Mouse (Mus musculus) layer of hippocampus, postnatal 10 days (tissue): Measurements from ENCODE around the gene Rps16. TPM values are rescaled to one million over a fixed set of nuclear protein-coding genes. Genes with fewer than 3 reads are reported as not detected.

Experiments used
- DNase-seq, 2 experiments: peaks; one replicate each; pipeline ENCODE4 v3.0.0; 2021; ENCODE audit warnings: low spot score in 2 of 2
- total RNA-seq, 2 experiments: library from RNA; stranded (reverse); gene quantifications; 2 replicates each; pipeline ENCODE4 v1.2.3; 2021

Rps16 gene
- total RNA-seq, 2 experiments from 2014 or later: 563 to 624 TPM

DNA sequence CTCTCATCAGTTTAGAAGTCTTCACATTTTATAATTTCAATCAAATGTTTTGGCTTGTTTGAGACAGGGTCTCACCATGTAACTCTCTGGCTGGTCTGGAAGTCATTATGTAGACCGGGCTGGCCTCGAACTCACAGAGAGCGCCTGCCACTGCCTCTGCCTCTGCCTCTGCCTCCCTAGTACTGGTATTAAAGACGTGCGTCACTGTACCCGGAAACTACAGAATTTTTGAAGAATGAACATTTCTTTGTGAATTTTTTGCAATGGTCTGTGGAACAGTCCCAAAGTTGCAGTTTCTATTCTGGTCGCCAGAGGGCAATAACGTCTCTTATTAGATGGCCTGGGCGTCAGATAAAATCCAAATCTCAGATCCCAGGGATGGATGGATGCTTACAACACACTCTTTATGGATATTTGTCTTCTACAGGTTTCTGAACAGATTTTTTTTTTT, 22.7 kb downstream of the Rps16 start:
- DNase-seq: peak; percentile 80 to 82

DNA sequence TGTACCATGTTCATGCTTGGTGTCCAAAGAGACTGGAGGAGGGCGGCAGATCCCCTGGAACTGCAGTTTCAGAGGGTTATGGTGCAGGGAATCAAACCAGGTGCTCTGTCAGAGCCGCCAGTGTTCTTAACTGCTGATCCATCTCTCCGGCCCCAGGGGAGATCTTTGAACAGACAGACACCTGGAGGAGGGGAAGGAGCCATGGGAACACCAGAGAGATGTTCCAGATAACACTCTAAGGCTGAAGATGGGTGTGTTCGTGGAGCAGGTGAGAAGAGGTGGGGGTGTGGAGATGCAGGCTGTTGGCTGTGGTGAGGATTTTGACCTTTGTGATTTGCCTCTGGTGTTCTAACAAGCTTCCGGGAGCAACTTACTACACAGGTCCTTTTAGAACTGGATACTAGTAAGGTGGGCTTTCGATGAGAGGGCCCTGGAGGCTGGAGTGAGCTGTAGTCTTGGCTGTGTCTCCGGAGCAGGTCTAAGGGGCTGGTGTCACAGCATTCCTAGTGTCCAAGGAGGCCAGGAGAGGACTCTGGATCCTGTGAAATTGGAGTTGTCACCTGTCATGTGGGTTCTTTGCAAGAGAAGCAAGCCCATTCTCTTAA, 23.5 kb downstream of the Rps16 start:
- DNase-seq: no peak

DNA sequence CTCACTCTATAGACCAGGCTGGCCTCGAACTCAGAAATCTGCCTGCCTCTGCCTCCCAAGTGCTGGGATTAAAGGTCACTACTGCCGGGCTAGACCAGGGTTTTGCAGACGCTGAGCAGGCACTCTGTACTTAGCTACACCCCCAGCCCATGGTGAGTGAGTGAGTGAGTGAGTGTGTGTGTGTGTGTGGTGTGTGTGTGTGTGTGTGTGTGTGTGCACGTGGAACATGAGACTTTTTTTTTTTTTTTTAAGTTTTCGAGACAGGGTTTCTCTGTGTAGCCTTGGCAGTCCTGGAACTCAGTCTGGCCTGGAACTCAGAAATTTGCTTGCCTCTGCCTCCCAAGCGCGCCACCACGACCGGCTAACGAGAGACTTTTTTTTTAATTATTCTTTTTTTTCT, 24.2 kb downstream of the Rps16 start:
- no peak for DNase-seq

DNA sequence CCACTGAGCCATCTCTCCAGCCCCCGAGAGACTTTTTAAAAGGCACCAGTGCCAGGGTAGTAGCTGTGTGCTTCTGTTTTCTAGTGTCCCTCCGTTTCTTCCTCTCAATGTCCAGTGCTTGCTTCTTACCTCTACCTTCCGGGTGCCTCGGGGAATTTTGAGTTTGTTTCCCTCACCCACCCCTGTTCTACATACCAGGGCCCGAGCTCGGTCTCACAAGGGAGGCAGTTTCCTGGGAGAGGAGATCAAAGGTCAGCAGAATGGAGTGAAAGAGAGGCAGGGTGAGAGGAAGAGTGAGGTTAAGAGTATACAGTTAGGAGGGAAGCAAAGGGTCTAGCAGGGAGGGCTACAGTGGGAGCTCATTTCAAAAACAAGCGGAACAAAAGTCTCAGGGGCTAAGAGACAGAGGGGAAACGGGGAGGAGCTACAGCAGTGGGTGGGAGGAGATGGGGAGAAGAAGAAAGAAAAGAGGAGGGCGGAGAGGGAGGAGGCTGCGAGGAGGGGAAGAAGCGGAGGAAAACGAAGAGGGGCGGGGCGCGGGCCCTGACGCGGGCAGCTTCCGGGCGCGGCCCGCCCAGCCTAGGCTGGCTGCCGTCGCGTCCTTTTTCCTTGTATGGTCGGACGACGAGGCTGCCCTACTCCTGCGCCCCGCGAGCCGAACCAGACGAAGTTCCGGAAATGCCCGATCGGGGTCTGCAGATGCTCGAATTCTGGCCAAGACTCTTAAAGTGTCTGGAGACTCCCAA, 24.9 kb downstream of the Rps16 start:
- DNase-seq: peak; percentile 71 to 80

DNA sequence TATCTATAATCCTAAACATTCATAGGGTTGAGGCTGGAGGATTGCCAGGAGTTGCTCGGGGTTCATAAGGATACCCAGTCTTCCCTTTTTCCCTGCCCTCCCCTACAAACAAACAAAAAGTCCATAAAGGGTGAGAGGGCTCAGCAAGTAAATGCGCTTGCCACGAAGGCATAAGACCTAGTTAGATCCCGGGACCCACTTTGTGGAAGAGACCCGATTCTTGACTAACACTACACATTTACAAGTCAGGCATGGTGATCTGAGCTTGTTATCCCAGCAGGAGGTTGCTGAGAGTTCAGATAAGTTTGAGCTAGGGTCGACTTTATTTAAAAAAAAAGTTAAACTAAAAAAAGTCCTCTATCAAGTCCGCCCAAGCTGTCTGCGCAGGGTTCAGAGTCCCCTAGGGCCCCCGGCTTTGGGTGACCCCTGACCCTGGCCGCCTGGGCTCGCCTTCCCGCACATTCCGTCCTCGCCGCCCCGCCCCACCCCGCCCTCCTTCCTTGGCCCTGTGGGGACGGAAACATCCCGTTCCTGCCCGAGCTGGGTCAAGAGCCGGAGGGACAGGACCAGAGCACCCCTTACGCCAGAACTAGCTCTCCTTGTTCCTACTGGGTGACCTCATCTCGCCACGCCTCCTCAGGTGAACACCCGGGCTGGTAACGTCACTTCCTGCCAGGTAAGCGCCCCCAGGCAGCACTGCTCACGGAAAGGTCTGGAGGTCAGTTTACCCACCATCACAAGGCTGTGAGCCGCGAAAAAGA, 25.7 kb downstream of the Rps16 start:
- no peak for DNase-seq

DNA sequence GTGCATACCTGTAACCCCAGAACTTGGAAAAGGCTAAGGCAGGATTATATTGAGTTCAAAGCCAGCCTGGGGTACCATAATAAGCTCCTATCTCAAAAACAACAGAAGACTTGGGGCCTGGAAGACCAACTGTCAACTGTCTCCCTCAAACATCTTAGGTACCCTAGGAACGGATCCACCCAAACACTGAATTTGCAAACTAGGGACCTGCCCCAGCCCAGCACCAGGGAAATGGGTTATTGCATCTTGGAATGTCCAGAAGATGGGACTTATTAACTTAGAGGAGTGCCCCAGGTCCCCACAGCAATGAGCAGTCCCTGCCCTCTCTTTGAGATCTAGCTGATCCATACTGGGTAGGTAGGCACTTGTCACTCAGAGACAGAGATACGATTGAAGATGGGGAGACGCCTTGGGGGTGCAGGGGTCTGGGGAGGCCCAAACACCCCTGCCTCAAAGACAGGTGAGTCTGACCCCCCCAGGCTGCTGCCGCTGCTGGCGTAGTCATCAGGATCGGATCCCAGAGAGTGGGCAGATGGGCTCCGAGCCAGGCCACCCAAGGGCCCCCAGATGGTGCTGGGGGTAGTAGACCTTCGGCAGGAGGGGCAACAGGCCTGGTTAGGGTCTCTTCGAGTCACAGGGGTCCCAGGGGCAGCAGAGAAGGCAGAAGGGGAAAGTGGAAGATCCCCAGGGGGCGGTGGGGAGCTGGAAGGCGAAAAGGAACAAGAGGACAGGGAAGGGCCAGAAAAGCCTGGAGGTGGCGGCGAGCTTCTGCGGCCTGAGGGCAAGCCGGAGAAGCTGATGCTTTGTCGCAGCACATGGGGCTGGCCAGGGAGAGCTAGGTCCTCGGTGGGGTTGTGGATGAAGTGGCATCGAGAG, 27.0 kb downstream of the Rps16 start:
- DNase-seq: no peak

DNA sequence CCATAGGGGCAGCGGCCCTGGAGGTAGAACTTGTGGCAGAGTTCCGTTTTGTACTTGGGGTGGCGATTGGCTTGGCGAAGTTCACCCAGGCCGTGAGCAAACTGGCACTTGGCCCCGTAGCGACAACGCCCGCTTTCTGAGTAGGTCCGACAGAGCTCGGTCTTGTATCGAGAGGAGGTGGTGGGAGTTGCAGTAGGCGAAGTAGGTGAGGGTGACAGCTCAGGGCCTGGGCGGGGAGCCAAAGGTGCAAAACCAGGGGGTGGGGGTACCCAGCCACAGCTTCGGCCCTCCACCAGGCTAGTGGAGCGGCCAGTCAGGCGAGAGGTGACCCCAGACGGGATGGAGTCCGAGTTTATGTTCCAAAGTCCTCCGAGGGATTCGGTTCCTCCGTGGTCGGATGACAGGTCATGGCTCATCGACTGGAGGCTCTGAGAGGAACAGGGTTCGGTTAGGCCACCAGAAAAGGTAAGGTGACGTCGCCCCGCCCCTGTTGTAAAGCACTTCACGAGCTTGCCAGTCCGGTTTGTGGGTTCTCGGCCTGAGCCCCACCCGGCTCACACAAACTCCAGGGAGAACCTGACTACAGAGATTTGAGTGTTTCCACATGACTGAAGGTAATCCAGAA, 27.7 kb downstream of the Rps16 start:
- DNase-seq: no peak

DNA sequence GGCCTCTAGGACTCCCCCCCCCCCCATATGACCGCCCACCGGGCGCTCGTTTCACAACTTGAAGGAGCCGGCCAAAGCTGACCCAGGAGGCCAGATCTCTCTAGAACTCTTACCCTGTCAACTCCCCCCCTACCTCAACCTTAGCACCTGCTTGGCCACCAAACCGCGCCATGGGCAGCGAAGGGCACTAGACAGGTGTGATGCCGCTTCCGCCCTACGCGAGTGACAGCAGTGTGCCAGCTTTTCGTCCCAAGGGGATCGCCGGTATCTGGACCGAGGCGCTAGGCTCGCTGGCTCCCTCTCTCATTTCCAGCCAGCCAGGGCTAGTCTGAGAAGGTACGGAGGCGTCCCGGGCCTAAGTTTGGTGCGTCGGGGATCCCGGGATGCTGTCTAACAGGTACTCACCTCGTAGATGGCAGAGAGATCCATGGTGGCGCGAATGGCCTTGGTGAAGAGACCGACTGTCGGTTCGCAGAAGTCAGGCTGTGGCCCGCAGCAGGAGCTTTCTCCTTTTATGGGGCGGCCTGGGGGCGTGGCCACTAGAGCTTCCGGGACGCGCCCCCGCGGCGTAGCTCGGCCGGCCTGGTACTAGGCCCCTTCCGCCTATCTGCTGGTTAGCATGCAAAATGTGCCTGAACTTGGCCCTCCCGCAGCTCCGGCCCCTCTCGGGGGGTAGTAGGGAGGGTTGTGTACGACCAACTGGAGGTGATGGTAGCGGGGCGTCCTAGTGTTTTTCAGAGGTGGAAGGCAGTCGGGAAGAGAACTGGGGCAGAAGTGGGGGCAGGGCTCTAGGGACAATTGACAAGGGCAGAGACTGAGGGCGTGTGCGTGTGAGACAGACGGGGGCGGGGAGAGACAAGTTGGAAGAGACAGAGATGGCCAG, 28.6 kb downstream of the Rps16 start:
- DNase-seq: peak; percentile 80 to 87

DNA sequence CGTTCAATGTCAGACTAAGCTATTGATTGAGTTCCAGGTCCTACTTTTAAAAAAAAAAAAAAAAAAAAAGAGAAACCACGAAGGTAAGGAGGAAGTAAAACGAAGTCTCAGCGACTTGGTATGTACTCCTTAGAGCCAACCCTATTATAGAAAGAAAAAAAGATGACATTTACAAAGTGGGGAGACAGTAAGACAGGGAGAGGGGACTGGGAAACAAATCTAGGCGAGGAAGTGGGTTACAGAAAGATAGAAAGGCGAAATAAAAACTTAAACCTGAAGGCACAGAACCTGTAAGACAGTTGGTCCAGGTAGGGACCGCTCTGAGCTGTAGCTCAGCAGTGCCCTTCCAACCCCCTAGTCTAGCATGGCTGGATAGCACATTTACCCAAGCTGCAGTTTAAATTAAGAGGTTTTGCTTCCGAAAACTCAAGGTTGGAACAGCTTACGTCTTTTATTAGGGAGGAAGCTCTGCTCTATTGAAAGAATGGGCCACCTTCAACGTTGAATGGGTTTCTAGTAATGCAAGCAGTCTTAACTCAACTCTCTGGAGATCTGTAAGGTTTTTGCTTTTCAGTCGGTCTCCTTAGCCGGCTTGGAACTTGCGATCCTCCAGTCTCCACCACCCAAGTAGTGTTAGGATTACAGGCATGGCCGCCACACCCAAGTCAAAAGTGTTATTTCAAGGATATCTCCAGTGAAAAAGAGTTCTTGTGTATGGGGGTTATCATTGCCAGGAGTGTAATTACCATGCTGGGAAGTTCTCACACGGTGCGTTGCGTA, 30.0 kb downstream of the Rps16 start, which contains the start of gene Zfp36:
Gene Zfp36, minus strand, starts transcription at position 17 of the 780 bp plus-strand sequence.
- DNase-seq: no peak

DNA sequence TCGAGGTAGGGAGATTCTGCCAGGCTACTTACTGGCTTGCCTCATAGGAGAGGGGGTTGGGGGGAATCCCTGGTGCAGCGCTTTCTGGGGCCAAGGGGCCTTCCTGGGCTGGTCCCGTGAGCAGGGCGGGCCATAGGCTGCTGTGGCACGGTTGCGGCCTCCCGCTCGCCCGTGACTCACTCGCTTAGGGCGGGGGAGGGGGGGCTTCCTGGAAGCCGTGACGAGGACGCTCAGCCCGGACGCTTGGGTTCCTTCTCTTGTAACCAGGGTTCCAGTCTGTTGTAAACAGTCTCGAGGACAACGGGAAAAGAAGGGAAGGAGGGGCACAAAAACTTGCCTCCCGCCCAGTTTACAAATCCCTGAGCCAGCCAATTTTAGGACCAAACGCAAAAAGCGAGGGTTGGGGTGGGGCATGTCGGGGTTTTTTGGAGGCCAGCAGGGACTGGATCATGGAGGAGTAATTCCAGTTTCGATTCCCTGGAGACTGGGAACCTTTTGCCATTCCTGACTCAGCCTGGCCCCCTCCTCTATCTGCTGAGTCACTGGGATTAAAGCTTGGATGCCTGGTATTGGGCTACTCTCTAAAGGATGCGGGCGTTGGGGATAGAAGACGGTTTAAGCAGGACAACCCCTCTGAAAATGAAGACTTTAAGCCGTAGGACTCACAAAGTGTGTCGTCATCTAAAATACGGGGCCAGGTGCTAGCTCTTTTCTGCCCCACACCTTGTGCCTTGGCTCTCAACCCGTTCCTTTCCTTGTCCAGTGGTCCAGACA, 30.8 kb downstream of the Rps16 start:
- no peak for DNase-seq

DNA sequence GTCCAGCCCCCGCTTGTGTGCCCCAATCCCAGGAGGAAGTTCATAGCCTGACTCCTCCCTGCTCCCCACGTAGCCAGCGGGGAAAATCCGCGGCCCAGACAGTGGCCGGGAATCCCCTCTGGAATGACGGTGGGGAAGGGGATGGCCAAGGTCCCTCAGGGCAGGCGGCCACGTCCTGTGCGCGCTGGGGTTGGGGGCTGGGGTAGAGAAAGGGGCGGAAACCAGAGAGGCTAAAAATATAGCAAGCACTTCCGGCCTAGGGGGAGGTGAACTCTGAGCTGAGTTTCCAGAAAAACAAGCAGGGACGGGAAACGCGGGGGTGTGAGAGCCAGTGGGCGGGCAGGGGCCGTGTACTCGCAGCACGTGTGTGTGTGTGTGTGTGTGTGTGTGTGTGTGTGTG, 31.5 kb downstream of the Rps16 start:
- no peak for DNase-seq

DNA sequence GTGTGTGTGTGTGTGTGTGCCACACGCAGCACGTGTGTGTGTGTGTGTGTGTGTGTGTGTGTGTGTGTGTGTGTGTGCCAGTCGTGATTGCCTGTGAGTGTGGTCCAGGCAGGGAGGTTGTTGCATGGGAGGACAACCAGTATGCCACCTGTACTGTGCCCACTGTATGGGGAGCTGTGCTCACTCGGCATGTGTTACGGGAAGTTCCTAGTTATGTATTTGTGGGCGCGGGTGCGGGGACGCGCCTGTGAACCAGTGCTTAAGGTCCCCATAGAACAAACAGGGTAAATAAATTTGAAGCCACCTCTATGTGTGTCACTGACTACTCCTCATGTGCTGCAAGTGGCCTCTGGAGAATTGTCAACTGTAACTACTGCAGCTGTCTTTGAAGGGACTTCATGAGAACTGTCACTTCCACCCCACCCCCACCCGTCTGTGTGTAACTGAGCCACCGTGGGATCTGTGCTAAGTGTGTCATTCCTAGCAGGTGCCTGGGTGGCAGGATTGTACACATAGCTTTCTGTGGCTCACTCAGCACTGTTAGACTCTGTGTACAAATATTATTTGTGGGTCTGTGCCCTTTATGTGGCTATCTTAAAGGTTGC, 32.0 kb downstream of the Rps16 start:
- DNase-seq: no peak

DNA sequence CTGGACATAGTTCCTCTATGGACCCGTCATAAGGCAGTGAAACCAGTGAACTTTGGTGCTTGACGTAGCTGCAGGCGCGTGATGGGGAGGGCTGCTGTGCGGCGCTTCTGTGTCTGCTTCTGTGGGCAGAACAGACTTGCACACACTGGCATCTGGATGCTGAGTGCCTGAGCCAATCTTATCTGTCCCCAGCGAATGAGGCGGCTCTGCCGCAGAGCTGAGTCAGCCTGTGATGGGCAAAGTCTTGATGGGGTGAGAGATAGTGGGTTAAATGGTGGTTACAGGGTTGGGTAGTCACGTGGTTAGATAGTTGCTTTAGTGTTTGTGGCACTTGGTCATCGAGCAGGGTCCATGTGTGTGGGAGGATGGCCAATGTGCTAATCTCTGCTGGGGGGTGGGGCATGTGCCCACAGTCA, 32.5 kb downstream of the Rps16 start:
- DNase-seq: no peak

DNA sequence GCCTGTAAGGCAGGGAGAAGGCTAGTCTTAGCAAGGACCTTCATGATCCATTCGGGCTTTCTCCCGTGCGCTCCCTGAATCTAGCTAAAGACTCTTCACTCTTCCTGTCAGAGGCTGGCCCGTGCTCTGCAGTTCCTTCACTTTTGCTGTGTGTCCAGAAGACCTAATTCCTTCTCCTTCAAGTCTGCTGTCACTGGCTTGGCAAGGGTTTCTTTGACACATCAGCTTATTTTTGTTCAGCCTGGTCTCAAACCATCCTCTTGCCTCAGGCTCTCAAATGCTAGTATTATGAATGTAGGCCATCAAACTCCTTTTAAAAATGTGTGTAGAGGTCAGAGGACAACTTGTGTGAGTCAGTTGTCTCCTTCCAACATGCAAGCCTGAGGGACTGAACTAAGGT, 33.2 kb downstream of the Rps16 start:
- no peak for DNase-seq

DNA sequence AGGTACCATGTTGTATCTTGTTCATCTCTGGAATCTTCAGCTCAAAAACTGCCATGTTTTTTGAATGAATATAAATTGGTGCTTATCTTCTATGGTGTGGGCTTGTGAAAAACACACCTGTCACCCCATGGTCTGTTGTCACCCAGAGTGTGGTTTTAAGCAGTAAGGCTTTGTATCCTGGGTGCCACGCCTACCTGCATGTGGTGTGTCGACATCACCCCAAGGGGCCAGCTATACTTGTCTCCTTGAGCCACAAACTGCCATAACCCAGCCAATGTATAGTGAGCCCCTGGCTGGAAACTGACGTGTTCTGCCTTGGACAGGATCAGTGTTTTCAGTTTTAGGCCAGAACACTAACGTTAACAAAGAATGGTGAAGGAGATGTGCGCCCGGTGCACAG, 33.7 kb downstream of the Rps16 start:
- no peak for DNase-seq

DNA sequence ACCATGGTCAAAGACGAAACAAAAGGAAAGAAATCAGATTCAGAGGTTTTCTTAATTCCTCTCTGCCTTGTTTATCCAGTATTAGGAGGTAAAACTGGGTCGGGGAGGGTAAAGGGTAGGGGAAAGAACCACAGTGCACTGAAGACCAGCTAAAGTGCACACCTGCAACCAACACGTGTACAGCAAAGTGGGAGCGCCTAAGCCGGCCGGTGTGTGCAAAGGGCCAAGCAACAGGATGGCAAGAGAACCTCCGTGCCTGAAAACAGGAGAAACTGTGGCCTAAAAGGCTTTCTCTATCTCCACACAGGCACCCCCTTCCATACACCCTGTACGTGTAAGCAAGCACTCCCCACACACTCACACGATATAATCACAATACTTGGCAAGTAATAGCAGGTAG, 34.7 kb downstream of the Rps16 start:
- DNase-seq: no peak

DNA sequence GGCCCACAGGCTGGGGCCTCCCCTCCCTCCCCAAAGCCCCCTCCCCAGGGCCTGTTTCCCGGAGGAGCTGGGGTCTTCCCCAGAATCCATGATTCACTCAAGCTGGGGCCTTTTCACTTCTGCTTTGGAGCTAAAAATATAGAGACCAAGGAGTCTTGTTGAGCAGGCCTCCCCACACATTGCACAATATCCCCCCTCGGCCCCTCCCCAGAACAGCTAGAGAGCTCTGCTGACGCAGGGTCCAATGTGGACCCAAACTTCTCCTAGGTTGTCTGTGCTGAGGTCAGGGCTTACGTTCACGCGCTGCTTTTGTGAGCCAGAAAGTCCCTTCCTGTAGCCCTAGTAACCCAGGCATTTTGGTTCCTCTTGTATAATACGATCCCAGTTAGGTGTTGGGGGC, 35.6 kb downstream of the Rps16 start:
- DNase-seq: no peak

DNA sequence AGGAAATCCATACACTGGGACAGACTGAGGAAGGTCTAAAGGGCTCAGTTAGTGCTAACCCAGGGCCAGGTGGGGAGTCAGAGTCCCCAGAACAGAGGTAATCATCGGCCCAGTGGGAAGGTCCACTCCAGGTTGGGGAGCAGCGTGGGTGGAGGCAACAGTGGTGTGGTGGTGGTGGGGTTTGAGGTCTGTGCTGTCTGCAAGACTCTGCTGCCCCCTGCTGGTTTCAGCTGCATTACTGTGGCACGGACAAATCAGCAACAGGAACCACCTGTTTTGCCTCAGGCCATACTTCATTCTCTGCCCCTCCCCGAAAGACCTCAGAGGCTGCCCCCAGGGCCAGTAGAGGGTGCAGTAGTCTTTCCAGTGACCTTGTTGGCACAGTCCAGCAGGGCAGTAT, 36.0 kb downstream of the Rps16 start:
- peak; percentile 83 to 87 for DNase-seq
